Mouse (Mus musculus): Measurements from ENCODE around the gene Tob1. TPM values are rescaled to one million over a fixed set of nuclear protein-coding genes. Genes with fewer than 3 reads are reported as not detected.

The Tob1 gene
- 10 to 100 TPM; 35.8 to 44.1 (median 39.9) TPM for total RNA-seq (2022)

DNA sequence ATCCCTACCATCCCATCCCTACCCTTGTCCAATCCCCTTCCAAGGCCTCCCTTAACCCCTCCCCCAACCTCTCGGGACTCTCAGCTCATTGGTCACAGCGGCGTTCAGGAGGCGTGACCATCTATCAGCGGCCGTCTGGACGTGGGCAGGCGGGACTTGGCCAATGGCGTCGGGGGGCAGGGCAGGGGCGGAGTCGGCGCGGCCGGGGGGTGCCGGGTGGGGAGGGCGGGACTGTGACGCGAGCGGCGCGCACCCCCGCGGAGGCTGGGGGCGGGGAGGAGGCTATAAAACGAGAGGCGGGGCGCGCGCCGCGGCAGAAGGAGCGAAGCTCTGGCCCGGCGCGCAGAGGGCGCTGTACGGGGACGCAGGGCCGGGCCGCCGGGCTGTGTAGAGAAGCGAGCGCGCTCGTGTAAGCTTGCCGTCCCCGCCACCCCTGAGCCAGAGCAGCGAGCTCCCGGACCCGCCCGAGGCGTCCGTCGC, at the start of gene Tob1:
Gene Tob1, plus strand, starts transcription at position 331 of the 480 bp plus-strand sequence.
- DNase-seq (ENCODE audit: low spot score in 2 of 2), result peak; percentile 95 to 99

DNA sequence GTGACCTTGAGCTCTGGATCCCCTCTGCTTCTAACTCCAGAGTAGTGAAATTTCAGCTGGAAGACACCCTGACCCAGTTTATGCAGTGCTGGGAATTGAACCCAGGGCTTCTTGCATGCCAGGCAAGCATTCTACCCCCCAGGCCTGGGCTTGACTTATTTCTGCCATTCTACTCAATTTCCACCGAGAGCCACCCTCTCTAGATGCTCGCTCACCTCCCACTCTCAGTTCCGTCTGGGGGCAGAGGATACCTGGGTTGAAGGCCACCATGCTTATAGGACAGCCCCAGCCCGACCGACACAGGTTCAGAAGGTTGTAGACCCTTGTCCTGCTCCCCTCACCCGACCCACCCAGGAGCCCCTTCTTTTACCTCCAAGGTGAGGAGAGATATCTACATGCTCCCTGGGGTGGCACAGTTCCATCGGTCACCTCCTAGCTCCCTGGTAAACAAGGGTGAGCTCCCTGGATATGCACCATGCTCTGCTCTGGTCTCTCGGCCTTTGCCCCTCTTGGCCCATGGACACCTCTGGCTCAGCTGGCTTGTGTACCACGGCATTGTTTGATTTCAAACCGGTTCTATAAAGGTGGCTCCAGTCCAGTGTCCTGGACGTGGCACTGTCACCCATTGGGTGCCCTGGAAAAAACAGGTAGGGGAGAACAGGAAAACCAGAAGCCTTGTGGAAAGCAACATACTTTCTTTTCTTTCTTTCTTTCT, 49.2 kb upstream of the Tob1 start:
- DNase-seq (ENCODE audit: low spot score in 2 of 2), result no peak

DNA sequence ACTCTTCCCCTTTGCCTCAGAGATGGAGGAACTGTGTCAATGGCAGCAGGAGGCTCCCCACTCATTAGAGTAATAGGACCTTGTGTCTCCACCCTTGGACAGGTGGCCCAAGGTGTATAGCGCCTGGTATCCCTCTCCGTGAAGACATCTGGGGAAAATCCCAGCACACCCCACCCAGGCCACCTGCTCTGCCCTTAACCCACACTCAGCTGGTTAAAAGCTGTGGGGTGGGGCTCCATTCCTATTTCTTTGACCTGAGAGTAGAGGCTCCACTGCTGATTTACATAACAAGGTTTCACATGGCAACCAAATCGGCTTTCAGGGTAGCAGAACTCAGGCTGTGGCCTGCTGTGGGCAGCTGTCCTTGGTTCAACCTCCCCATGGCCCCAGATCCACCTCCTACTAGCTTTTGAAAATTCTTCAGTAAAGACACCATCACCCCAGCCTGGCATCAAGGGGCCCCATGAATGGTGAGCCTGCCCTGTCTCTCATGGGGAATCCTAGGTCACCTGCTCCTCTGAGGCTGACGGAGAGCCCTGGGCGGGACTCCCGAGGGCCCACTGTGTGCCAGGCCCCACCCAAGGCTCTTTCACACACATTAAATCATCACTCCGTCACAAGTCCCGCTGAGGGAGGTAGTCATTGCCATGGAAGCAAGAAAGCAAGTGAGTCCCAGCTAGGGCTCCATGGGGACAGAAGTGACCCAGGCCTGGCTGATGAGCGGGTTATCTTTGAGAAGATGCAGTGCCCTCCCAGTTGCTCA, 48.1 kb upstream of the Tob1 start:
- DNase-seq (ENCODE audit: low spot score in 2 of 2), result no peak

GRCm38 (mm10) chr11:94165745-94166144, 45.5 kb upstream of the Tob1 start:
- DNase-seq (ENCODE audit: low spot score in 2 of 2), result no peak

DNA sequence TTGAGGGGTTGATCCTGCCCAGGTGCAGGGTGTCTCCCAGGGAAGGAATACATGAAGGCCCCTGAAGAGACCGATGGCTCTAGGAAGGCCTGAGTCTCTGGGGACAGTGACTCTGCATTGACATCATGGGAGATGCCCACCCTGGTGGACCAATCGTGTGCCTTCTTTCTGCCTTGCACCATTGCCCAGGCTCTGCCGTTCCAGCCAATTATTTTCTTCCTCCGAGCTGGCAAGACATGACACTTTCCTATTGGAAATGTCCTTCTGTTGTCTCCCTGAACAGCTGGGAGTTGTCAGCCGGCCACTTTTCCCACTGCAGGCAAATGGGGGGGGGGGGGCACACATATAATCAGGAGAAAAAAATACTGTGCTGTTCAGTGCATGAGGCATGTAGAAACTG, 43.0 kb upstream of the Tob1 start:
- no peak for DNase-seq (ENCODE audit: low spot score in 2 of 2)

DNA sequence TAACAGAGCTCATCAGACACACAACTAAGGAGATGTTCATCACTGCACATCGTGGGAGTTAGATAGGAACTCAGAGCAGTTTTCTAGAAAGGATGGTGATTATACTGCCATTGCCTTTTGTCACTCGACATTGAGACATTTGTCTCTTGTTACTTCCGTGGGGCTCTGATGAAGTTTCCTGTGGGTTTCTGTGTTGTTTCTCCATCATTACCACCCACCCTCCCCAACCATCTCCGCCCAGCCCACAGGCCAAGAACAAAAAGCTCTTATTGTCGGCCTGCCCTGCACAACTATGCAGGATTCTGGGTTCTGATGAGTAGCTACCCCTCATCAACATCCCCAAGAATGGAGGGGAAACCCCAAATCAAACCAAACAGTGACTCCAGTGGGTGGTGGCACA, 41.7 kb upstream of the Tob1 start:
- DNase-seq (ENCODE audit: low spot score in 2 of 2), result no peak

DNA sequence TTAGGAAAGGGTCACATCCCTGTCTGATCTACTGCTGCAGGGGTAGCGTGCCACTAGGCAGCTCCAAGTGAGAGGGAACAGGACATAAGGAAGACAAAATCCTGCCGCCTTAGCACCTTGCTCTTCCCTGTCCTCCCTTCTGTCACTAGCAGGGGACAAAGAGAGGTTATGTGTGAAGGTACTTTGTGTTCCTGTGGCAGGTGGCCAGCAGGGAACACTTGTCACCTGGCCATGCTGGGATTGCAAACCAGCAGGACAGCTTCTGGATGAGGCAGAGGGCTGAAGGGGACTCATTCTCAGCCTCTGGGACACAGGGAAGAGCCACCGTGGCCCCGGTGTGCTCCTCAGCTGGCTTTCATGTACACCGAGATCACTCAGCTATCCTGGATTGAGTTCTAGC, 39.6 kb upstream of the Tob1 start:
- DNase-seq (ENCODE audit: low spot score in 2 of 2), result no peak

DNA sequence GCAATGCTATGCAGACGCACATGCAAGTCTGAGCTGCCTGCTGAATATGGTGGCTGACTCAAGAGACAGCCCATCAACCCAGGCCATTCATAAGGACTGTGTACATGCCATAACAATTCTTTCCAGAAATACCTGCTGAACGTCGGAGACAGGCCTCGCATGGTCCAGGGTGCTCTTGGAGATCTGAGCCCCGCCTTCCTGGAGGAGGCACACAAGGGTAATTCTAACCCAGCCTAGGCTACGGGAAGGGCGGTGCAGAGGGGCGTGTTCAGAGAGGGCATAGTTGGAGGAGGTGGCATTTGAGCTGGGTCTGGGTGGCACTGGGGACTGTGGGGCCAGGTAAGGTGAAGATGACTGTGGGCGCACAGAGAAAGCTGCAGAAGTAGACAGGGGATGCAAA, 39.1 kb upstream of the Tob1 start:
- no peak for DNase-seq (ENCODE audit: low spot score in 2 of 2)

DNA sequence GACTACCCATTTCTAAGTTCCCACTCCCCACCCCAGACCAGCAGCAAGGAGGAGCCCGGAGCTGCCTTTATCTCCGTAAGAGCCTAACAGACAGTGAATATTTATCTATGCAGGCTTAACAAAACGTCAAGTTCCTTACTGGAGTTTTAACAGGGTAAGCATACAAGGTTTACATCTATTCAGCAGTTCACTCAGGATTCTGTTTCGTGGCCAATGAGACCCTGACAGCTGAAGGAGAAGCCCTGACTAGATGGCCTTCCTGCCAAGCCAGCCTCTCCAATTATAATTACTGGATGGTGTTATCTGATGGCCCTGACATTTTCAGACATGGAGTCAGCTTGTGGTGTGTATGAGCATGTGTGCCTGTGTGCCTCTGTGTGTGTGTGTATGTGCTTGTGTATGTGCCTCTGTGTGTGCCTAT, 37.5 kb upstream of the Tob1 start:
- no peak for DNase-seq (ENCODE audit: low spot score in 2 of 2)

DNA sequence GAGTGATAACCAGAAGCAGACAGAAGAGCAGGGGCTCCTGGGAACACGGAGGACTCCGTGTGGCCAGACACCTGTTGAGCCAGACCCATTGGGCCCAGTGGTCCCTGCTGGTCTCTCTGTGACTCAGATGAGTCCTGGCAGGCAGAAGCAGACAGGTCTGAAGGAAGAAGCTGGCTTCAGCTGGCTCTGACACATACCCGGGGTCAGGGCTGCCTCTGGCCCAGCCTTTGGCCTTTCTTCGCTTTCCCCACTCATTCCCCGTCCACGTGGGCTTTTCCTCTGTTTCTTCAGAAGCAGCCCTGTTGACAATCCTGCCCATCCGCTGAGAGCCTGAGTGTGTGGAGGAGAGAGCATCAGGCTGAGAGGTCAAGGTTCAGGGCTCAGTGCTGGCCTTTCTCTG, 36.0 kb upstream of the Tob1 start:
- no peak for DNase-seq (ENCODE audit: low spot score in 2 of 2)

DNA sequence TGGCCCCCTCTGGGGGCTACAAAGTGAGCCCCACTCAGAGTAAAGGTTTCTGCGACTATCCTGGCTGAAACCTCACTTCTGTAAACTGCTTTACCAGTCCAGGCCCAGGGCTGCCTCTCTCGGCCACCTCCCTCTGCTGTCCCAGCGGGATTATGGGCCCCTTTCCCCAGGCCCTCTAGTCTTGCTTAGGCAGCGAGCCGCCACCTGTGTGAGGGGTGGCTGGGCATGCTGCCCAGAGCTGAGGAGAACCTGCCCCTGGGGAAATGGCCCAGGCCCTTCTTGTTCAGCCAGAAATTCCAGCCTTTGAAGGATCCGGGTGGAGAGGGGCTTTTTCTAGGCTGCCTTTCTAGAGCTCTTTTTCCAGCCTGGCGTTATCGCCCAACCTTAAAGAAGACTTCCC, 35.6 kb upstream of the Tob1 start:
- DNase-seq (ENCODE audit: low spot score in 2 of 2), result no peak

DNA sequence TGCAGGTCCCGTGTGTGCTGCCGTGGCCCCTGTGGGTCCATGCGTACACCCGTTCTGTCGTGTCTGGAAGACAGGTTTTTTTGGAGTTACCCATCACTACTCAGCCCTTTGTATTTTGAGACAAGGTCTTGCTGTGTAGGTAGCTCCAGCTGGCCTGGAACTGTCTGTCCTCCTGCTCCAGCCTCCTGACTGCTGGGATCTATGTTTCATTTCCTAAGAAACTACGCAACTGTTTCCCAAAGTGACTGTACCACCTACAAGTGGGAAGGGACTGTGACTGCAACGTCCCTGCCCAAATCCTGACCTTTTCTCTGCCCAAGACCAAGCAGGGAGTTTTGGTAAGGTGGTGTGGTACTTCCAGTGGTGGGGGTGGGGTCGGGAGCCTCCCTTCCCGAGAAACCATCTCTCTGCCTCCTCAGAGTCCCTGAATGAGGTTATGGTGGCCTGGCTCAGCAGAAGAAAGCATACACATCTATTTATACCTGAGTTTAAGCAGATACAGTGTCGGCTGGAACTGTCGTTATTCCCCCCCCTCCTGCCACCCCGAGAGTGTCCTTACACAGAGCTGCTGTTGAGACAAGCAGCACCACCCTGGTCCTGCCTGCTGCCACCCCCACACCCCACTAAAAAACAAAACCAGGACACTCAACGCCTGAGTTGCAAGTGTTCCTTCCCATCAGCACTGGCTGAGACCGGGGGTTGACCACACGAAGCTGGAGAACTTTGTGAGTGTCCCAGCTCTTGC, 33.2 kb upstream of the Tob1 start:
- DNase-seq (ENCODE audit: low spot score in 2 of 2), result no peak

- DNase-seq (ENCODE audit: low spot score in 2 of 2), result no peak
Observed at GRCm38 (mm10) chr11:94179768-94180167, 31.5 kb upstream of the Tob1 start.

- no peak for DNase-seq (ENCODE audit: low spot score in 2 of 2)
Observed at GRCm38 (mm10) chr11:94180194-94180593, 31.1 kb upstream of the Tob1 start.

DNA sequence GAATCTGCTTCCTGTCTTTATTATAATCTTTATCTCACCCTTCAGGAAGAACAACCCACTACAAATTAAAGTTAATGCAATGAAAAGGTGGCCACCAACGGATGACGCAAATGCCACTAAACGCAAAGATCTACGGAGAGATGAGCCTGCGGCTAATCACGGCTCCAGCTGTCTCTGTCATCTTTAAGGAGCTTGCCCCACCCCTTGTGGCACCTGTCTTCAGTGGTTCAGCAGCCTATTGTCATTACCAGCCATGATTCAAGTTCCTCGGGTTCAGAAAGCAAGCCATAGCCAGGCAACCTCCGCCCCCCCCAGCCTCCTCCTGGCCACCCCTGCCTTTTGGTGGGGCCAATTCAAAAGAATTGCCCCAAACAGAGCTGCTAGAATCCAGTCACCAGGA, 29.6 kb upstream of the Tob1 start:
- no peak for DNase-seq (ENCODE audit: low spot score in 2 of 2)

- DNase-seq (ENCODE audit: low spot score in 2 of 2), result no peak
Observed at GRCm38 (mm10) chr11:94182711-94183110, 28.5 kb upstream of the Tob1 start.

DNA sequence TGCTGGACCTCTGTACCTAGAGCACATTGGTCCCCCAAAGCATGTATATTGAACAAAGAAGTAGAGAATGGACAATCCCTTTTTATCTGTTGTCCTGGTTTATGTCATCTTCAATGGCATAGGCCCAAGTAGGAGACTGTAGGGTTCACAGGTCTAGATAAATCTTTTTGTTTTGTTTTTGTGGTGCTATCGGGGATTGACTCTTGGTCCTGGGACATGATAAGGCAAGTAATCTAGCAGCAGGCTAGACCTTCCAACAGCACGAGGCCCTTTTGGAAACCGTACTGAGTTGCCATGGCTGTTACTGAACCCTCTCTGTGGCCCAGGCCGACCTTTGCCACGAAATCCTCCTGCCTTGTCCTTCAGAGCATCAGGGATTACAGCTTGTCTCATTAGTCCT, 28.1 kb upstream of the Tob1 start:
- DNase-seq (ENCODE audit: low spot score in 2 of 2), result no peak

- DNase-seq (ENCODE audit: low spot score in 2 of 2), result no peak
Observed at GRCm38 (mm10) chr11:94183671-94184070, 27.6 kb upstream of the Tob1 start.

DNA sequence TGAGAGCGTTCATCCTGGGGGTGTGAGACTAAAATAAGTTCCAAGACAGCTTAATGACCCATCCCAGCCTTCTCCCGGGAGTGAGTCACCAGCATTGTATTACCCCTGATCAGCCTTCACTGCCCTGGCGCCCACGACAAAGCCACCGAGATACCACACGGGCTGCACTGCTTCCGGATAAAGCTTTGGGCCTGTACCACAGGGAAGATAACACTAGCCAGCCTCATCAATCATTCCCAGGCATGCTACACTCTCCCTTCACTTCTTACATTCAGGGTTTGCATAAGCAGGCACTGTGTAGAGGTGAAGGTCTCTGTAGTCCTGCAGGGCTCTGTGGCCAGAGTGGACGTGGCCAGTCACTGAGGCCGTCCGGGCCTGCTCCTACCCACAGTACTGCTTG, 21.7 kb upstream of the Tob1 start:
- DNase-seq (ENCODE audit: low spot score in 2 of 2), result no peak

DNA sequence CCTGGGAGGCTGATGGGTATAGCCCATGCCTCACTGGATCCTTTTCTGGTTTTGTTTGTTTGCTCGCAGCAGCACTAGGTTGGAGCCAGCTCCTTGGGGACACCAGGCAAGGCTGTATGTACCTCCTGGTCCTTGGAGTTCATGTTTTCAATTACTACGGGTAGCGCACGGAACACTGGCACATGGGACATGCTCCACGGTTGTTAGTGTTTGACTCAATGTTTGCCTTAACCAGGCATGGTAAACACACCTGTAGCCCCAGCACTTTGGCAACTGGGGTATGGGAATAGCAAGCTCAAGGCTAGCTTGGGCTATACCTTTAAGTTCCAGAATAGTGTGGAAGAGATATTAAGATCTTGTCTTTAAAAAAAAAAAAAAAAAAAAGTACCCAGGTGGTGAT, 20.6 kb upstream of the Tob1 start:
- no peak for DNase-seq (ENCODE audit: low spot score in 2 of 2)

DNA sequence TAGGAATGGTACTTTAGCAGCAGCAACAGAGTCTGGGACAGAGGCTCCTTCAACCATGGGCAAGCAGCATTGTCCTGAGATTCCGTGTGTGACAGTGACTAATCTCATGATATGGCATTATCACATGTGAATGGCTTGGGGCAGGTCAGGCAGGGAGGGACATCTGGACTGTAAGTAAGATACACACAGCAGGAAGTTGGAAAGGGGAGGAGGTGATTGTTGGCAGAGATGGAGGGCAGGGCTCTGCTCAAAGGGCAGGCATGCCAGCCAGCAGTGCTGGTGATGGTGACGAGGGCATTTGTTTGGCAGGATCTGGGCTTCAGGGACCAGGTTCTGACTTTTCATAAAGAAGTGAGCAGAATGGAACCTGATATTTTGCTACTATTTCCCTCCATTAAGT, 18.1 kb upstream of the Tob1 start:
- no peak for DNase-seq (ENCODE audit: low spot score in 2 of 2)

DNA sequence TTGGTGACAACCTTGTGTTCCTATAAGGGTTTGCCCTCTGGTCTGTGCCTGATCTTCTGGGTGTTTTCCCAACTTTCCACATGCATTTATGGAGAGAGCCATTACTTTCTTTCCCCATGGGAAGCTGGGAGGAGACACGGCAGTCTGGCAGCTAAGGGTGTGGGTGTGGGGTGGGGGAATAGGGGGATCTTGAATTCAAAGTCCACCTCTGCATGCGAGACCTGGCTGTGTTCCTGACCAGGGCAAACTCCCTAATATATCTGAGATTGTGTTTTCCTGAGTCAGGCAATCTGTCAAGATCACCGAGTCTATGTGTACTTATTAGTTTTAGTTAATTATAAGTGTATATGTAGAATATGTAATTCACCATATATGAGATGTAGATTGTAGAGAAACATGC, 14.9 kb upstream of the Tob1 start:
- no peak for DNase-seq (ENCODE audit: low spot score in 2 of 2)
